Mouse (Mus musculus) stomach, adult 2 months (tissue): ENCODE results near the gene Slc25a18. TPM values are rescaled to one million over a fixed set of nuclear protein-coding genes. Genes with fewer than 3 reads are reported as not detected.

Experiments used
- polyA plus RNA-seq: library from polyadenylated mRNA; depleted of rRNA; stranded (reverse); fragments of >200 nt; gene quantifications from 2 replicates; pipeline ENCODE4 v1.2.3, GENCODE M21; 2012; rRNA removed

Gene Slc25a18
- polyA plus RNA-seq, result 0.03 TPM in 2 replicates

DNA sequence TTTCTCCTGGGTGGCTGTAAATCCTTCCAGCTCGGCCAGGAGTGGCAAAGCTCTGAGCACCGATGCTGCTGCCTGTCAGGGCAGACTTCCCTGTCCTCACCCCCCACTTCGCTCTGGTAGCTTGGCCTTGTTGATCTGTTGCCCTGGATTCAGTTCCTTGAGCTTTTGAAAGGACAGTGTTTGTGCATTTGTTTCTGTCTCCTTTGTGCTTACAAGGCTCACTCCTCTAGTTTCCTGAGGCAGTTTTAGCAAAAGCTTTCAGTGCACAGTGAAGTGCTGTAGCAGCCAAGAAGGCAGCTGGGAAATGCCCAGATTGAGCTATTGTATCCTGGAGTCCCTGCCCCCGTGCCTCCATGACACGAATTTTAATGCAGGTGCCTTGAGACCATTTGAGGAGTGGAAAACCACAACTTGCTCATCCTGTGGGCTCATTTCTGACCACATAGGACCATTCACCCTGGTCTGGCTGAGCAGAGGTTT lies at the start of gene Slc25a18:
TSS of gene Slc25a18 (plus strand) at position 430 of the 480 bp plus-strand sequence.

DNA sequence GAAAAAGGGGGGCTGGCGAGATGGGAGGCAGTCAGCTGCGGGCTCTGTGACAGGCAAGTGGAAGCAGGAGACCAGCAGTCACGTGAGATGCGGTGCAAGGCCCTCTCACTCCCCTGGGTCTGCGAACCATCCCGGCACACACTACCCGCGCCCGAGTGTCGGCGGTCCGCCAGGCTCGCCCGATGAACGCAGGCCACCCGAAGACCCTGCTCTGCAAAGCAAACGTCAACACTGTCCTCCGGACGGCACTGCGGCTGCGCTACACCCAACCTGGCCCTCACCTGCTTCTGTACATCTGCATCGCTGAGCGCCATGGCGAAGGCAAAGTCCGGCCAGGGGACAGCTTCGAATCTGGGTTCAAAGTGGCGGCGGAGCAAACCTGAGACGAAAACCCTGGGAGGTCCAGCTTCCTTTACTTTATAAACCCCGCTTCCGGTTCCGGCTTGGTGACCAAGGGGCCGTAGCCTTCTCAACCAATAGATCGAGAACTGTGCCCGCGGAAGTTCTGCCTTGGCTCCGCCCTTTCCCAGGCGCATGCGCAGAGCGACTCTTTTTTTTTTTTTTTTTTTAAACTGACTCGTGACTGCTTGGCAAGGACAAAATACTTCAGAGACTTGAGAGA lies 49.0 kb downstream of the Slc25a18 start, which contains the start of gene Atp6v1e1:
TSS of gene Atp6v1e1 (minus strand) at position 487 of the 622 bp plus-strand sequence.

DNA sequence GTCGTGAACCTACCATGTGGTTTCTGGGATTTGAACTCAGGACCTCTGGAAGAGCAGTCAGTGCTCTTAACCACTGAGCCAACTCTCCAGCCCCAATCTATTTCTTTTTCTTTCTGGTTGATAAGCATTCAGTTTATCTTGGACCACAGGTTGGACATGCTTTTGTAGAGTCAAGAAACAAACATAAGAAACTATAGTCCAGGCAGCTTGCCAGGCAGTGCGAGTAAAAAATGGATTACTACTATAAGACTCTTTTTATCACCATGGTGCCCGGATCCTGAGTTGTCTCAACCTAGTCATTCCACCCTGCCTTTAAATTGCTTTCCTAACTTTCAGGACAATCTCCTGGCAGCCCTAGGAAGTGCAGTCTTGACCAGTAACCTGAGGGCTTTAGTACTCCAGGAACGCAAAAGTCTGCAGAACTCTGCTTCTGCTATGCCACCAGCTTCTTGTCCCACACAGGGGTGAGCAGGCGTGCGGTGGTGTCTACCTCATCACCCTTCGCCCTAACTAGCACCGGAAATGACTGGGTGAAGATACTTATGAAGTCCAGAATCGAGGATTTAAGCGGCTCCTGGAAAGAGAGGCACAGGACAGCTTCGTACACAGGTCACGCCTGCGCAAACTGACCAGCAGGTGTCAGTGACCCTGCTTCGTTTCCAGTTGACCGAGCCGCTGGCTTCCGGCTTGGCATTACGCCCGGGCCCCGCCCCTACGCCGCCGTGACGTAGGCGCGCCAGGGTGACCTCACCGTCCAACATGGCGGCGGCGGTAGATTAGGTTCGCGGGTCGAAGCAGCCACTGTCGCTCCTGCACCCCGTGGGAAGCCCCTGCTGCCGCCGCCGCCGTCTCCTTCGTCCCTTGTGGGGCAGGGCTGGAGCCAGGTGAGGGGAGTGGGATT lies 62.3 kb downstream of the Slc25a18 start, which contains the start of gene Bcl2l13:
TSS of gene Bcl2l13 (plus strand) at position 739 of the 901 bp plus-strand sequence.

Other genes with a start within 250 kb of the Slc25a18 start
- gene Hdhd5, start 242.3 kb upstream of the Slc25a18 start, polyA plus RNA-seq, result 8.1 and 10.0 TPM in 2 replicates
- gene Cecr2, start 107.2 kb upstream of the Slc25a18 start, polyA plus RNA-seq, result 0.34 and 0.49 TPM in 2 replicates
- gene Atp6v1e1, start 49.2 kb downstream of the Slc25a18 start, polyA plus RNA-seq, result 115 and 158 TPM in 2 replicates
- gene Bcl2l13, start 62.6 kb downstream of the Slc25a18 start, polyA plus RNA-seq, result 8.0 and 9.1 TPM in 2 replicates
- gene Bid, start 143.3 kb downstream of the Slc25a18 start, polyA plus RNA-seq, result 1.5 and 1.8 TPM in 2 replicates